ENCODE assay signal across 17 mouse cellular contexts in genomic region chr15:56022315-56022714, GRCm38 (mm10).
"Had no signal": no experiment of that assay in that cellular context is flagged by ENCODE, and none has a peak within 500 bp of the region (broad histone marks: within the 10 kb centered on the region; RNA-seq: fewer than 3 reads in every experiment).

No protein-coding gene starts in this region.

- H3K9ac ChIP-seq: liver, embryonic 14.5 days; liver, postnatal 0 days; lung, embryonic 15.5 days; midbrain, embryonic 15.5 days; neural tube, embryonic 13.5 days had no signal

- DNase-seq: kidney, adult 9 months; kidney, postnatal 14 days; kidney, postnatal 4 days; layer of hippocampus, adult 9-11 months; liver, postnatal 0 days; lung, postnatal 10 days; lung, postnatal 36 days; retina, postnatal 1 day; thymus, adult 18-20 months; thymus, postnatal 36 days had no signal

- ATAC-seq: liver, postnatal 0 days; midbrain, embryonic 15.5 days had no signal

- H3K4me3 ChIP-seq: lung, embryonic 15.5 days; megakaryocyte, embryonic 14.5 days; midbrain, embryonic 10.5 days; midbrain, embryonic 15.5 days; myocyte; neural tube, embryonic 13.5 days had no signal

- H3K9me3 ChIP-seq: lung, embryonic 15.5 days; megakaryocyte, embryonic 14.5 days; midbrain, embryonic 10.5 days; midbrain, embryonic 15.5 days; neural tube, embryonic 13.5 days had no signal

- H3K4me1 ChIP-seq: lung, embryonic 15.5 days; midbrain, embryonic 15.5 days had no signal

- H3K27ac ChIP-seq: liver, embryonic 14.5 days; lung, embryonic 15.5 days; midbrain, embryonic 10.5 days; midbrain, embryonic 15.5 days; neural tube, embryonic 13.5 days had no signal

- H3K36me3 ChIP-seq: lung, embryonic 15.5 days; midbrain, embryonic 10.5 days; midbrain, embryonic 15.5 days; neural tube, embryonic 13.5 days had no signal

- H3K4me2 ChIP-seq: lung, embryonic 15.5 days; midbrain, embryonic 15.5 days; neural tube, embryonic 13.5 days had no signal

- H3K27me3 ChIP-seq: lung, embryonic 15.5 days; megakaryocyte, embryonic 14.5 days; midbrain, embryonic 15.5 days had no signal
